Mouse (Mus musculus) common myeloid progenitor, adult 5-6 weeks (primary cell): ENCODE measurements at regions not wholly inside any gene's neighbourhood (a gene's known extent, or its start where the extent isn't known, plus 50 kb on each side); places are given as distances from the start of the nearest gene placed in this dataset.
"Not testable (repeated sequence)": the region's sequence is repeated elsewhere in the genome, so short reads cannot be mapped to it uniquely, and the experiment has no call there.

Source experiments
- ATAC-seq: replicated peaks from 2 replicates; pipeline ENCODE4 v1.8.0; 2016; ENCODE audit warnings: low read depth, mild to moderate bottlenecking, moderate TSS enrichment, inconsistent platforms; ENCODE audit not compliant: poor library complexity, severe bottlenecking

- ATAC-seq: no peak
Observed at GRCm38 (mm10) chr5:50343681-50344080, 284.9 kb upstream of the Adgra3 start.

GRCm38 (mm10) chr5:50309491-50309890, 250.7 kb upstream of the Adgra3 start:
- no peak for ATAC-seq

- ATAC-seq: no peak
Observed at GRCm38 (mm10) chr5:50303859-50304480, 245.2 kb upstream of the Adgra3 start.

DNA sequence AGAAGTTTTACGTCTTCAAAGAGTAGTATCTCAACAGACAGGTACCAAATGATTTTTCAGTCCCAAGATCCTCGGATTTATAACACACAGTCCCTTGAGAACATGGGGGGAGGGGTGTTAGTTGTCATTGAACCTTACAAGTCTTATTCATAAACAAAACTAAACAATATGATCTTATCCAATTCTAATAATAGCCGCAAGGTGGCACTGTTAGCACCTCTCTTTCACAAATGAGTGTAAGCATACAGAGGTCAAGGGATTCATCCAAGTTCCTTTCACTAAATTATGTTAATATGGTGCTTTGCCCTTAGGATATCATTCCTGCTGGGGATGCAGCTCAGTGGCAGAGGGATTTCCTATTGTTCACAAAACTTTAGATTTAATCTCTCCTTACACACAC, 235.0 kb upstream of the Adgra3 start:
- no peak for ATAC-seq

GRCm38 (mm10) chr5:50290879-50291410, 232.1 kb upstream of the Adgra3 start:
- ATAC-seq: no peak

DNA sequence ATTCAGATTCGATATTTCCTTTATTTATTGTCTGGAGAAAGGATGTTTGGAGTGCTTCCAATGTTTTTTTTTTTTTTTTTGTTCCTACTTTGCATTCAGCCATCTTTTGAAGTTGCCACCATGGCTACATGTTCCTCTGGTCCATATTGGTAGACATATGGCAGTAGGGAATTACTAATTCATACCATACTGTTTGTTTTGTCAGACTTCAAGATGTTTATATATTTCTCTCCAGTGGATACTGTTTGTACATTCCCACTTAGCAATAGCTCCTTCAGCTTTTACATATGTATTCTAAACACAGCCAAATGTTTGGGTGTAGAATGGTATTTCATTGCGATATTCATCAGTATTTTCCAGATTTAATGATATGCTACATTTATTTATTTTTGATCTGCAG, 201.6 kb upstream of the Adgra3 start:
- ATAC-seq: no peak

DNA sequence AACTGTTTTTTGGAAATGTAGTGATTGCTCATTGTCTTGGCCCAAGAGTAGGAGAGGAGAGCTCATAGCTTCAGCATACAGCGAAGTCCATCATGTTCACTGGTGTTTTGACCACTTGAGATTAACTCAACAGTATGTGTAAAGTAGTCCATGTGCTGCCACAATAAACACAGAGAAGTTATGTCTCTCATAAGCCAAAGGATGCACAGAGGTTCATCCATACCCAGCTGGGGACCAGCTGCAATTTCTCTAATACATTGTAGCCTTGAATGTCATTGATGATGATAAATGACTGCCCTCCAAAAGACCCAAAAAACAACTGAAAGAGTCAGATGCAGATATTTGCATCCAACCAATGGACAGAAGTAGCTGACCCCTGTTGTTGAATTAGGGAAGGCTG, 199.2 kb upstream of the Adgra3 start:
- no peak for ATAC-seq

GRCm38 (mm10) chr5:50234111-50234510, 175.3 kb upstream of the Adgra3 start:
- no peak for ATAC-seq

DNA sequence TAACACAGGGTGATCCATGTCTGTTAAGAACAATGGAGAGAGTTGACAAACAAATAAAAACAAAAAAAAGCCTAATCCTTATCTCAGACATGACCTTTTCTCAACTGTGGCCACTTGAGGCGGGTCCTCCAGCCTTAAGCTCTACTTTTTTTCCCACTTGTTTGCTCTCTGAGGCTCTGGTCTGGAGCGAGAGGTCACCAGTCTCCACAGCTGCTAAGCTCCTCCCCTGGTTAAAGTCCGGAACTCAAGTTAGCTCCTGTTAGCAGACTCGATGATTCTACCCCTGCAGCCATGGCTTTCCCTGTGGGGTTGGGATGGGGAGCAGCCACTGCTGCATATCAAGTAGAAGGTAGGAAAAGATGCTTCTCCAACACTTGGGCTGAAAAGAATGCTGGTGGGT, 158.2 kb upstream of the Adgra3 start:
- ATAC-seq: no peak

DNA sequence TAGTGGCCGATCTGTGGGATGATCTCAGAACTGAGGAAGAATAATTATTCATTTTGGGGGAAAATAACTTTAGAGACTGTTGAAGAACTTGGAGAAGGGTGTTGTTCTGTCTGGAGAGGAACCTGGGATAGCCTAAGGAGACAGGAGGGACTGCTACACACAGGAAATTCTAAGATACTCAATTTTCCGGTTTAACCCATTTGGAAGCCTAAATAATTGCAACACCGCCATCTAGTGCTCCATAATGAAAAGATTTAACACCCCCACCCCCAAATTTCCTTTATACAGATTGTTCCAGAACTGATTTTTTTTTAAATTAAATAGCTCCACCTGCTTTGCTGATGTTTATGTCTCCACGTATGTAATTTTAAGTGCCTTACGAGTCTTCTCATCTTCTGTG, 157.2 kb upstream of the Adgra3 start:
- ATAC-seq: no peak

GRCm38 (mm10) chr5:50202307-50203010, 143.7 kb upstream of the Adgra3 start:
- no peak for ATAC-seq

GRCm38 (mm10) chr5:50196423-50196822, 137.6 kb upstream of the Adgra3 start:
- ATAC-seq: no peak

DNA sequence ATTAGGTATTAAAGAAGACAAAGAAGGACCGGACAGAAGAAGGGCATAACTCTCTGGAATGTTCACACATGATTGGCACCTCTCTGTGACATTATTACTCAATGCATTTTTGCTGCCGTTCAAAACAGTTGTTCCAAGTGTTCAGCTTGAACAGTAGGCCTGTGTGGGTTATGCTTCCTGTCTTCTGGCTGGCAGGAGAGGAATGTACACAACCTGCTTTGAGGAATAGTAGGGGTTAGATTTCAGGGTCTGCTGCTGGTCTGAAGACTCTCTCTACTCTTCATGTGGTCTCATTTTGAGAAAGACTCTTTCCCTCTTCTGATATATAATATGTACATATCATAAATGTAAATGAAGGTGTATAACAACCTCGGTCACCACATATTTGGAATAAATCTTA, 137.2 kb upstream of the Adgra3 start:
- ATAC-seq: no peak

DNA sequence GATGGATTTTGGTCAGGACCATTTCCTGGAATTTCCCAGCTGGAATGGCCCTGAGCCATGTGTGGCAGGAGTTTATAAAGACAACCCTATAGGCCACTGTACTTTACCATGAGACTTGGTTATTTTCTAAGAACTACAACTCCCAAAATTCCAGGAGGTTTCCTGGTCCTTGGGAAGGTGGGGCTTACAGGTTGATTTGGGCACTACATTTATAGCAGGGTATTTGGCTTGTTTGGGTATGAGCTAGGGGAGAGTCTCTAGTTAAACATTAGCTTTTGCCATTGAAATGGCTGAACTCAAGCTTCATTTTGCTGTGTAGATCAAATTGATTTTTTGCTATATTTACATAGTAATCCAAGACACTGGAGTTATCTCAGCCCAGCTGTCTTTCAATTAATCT, 130.6 kb upstream of the Adgra3 start:
- ATAC-seq: no peak

GRCm38 (mm10) chr5:50182721-50183120, 123.9 kb upstream of the Adgra3 start:
- no peak for ATAC-seq

DNA sequence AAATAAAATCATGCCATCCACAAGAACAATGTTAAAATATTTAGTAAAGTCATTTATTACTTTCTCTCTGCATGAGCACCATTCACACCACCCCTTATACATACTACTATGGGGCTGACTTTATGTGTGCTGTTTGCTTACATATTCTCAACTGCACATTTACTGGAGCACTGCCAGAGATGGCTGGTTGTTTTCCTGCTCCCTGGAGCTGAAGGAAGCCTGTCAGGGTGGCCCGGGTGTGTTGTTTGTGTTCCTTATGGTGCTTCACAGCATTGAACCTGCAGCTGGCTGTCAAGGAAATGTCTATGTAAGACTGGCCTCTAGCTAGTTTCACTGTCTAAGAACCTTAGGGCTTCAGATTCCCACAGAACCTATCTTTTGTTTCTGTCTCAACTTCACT, 97.8 kb upstream of the Adgra3 start:
- no peak for ATAC-seq

DNA sequence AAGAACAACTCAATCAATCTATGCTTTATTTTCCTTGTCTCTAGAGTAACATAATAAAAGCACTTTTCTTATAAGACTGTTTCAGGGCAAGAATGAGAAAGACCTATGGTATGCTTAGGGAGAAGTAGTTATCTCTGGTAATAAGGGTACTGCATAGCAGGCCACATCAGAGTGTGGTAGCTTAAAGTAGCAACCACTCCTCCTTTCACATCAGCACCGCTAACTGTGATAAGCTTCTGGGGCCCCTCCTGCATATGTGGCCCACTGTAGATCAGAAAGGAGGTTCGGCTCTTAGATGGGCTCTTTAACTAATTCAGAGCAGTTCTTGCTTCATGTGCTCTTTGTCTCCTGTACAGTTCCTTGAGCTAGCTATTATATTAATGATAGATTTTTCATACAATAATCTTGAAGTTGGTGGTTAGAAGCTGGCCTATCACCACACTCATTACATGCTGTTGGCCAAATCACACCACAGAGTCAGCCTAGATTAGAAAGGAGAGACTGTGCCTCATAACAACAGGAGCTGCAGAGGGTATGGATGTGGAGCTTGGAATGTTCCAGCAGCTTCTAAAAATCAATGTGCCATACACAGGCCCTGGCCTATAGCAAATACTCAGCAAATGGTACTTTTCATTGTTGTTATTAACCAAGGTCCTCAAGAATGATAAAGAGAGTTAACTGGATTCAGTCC, 96.5 kb upstream of the Adgra3 start:
- not testable (repeated sequence) for ATAC-seq

- ATAC-seq: no peak
Observed at GRCm38 (mm10) chr5:50146926-50147325, 88.1 kb upstream of the Adgra3 start.

DNA sequence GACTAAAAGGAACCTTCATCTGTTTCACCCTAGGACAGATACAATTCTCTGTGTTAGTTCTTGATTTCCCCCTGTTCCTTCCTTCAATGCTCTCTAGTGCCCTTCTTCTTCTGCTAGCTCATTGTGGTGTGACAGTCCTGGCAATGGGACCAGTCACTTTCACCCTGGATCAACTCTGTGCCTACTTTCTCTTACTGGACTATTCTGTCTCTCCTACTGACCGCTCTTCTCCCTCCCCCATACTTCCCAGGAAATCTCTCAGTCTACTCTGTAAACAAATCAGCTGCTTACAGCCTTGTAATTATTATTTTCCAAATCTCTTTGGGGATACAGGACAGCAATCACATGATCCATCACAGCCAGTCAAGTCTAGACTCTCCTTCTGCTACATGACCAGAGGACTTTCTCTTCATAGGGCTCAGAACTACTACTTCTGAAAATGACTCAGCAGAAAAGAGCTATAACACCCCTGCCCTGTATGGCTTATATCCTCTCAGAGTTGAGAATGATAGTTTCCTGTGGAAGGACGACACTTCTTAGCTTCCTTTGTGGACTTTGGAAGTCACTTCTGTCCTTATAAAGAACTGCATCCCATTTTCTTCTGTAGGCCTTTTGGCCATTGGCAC, 86.8 kb upstream of the Adgra3 start:
- ATAC-seq: no peak

DNA sequence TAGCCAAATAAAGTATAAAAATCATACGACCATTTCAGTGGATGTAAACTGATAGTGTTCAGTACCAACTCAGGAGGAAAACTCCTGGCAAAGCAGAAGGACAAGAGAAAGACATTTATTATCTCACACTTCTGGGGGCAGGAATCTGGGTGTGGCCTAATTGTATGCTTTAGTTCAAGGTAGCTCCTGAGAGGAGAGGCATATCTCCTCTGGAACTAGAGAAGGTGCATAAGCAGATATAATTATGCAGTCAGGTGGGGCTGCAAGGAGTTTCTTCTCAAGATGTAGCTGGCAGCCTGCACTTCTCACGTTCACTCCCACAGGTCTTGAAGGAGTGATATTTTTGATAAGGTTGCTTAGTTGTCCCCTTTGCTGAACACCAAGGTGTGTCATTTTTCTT, 71.4 kb upstream of the Adgra3 start:
- no peak for ATAC-seq

- ATAC-seq: no peak
Observed at GRCm38 (mm10) chr5:50128972-50129371, 70.2 kb upstream of the Adgra3 start.
